10 mouse cellular contexts compared by ENCODE assay signal in the genomic region with DNA sequence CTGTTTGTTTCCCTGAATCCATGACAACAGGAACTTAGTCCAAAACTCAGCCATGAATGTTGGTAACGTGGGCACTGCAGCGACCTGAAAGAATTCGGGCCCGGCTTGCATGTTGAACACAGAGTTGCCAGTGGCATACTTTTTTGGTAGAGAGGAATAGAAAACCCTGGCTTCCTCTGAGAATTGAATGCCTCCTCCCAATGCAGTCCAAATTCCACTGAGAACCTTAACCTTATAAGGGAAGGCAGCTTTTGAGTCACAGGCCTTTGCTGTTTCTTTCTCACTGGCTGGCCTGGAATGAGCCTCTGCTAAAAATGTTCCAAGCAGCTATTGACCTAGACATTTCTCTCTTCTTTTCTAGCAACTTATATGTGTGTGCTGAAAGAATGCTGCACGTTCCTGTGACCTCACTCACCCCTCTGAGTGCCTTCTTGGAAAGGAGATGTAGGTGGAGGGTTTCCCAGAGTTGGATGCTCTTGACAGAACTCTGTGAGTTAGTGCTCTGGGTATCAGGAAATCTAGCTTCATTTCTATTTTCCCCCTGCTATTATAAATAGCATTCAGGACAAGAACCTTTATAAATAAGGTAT. TPM values are rescaled to one million over a fixed set of nuclear protein-coding genes. Genes with fewer than 3 reads are reported as not detected.
DNase-seq lines count a peak whose midpoint lies in the region; ATAC-seq and TF ChIP-seq lines count a peak whose summit lies in the region.
"Had no signal": no experiment of that assay in that cellular context is flagged by ENCODE, and none has a peak within 500 bp of the region (broad histone marks: within the 10 kb centered on the region; RNA-seq: fewer than 3 reads in every experiment).

No protein-coding gene starts in this region.

- H3K4me3 ChIP-seq in embryonic fibroblast, embryonic 13.5 days (ENCODE audit: insufficient read depth, low read length), result no peak overlapping the region
- no peak overlapping the region for H3K4me3 ChIP-seq in heart, embryonic 14.5 days (ENCODE audit: control insufficient read depth in 1 of 2, insufficient read depth in 1 of 2, low read depth in 1 of 2, low read length in 2 of 2)
- no peak overlapping the region for H3K4me3 ChIP-seq in stomach, embryonic 14.5 days (ENCODE audit: low read depth, low read length)
- H3K4me3 ChIP-seq: hindbrain, embryonic 15.5 days; limb, embryonic 13.5 days had no signal

- DNase-seq in kidney, postnatal 10 days, result peak; percentile 13
- no peak for DNase-seq in kidney, postnatal 4 days
- DNase-seq in cerebellum, adult 18-20 months, result no peak
- DNase-seq in embryo, embryonic 10 days (ENCODE audit: low spot score), result no peak
- DNase-seq: cerebellum, adult 9-11 months had no signal

- WGBS in heart, embryonic 14.5 days, result 32% methylated on average over 5 of the region's 5 CpGs
- 67% methylated on average over 5 of the region's 5 CpGs for WGBS in stomach, embryonic 14.5 days

- no peak for TF ChIP-seq CTCF in embryonic fibroblast, embryonic 13.5 days (IDR thresholded peaks at IDR 0.05; ENCODE audit: borderline replicate concordance, insufficient read depth, low read length)

- peaks cover 9% of the 10 kb centered on the region for H3K4me1 ChIP-seq in embryonic fibroblast, embryonic 13.5 days (ENCODE audit: control insufficient read depth, insufficient read depth, low read length)
- peaks cover 2 to 6% of the 10 kb centered on the region in 2 experiments; a peak in 2 of 4 replicates for H3K4me1 ChIP-seq in heart, embryonic 14.5 days (ENCODE audit: control insufficient read depth in 2 of 2, insufficient read depth in 2 of 2, low read length in 2 of 2)
- no peaks in the 10 kb centered on the region for H3K4me1 ChIP-seq in stomach, embryonic 14.5 days (ENCODE audit: control insufficient read depth, insufficient read depth, low read length)
- H3K4me1 ChIP-seq: hindbrain, embryonic 15.5 days; limb, embryonic 13.5 days had no signal

- H3K27ac ChIP-seq in embryonic fibroblast, embryonic 13.5 days (ENCODE audit: insufficient read depth, low read length), result peak overlapping the region; percentile 99
- H3K27ac ChIP-seq in heart, embryonic 14.5 days (replicated peaks in 1 of 2; ENCODE audit: control insufficient read depth in 1 of 2, insufficient read depth in 1 of 2, low read depth in 2 of 2, low read length in 2 of 2), result peak overlapping the region; percentile 11 to 50; a peak in 3 of 4 replicates
- H3K27ac ChIP-seq in stomach, embryonic 14.5 days (ENCODE audit: low read length), result peak overlapping the region; percentile 69
- H3K27ac ChIP-seq: hindbrain, embryonic 15.5 days; limb, embryonic 13.5 days had no signal

- no peak for ATAC-seq in heart, embryonic 14.5 days (ENCODE audit: insufficient number of reproducible peaks, insufficient read depth, low FRiP score, low read depth)
- ATAC-seq in stomach, embryonic 14.5 days (ENCODE audit: insufficient number of reproducible peaks, insufficient read depth, low FRiP score, low read depth), result no peak

- H3K9me3 ChIP-seq in heart, embryonic 14.5 days (ENCODE audit: control insufficient read depth, low read length), result no peaks in the 10 kb centered on the region
- H3K9me3 ChIP-seq in stomach, embryonic 14.5 days (ENCODE audit: control insufficient read depth, low read depth, low read length), result no peaks in the 10 kb centered on the region
- H3K9me3 ChIP-seq: hindbrain, embryonic 15.5 days; limb, embryonic 13.5 days had no signal

- TF ChIP-seq POLR2A in embryonic fibroblast, embryonic 13.5 days (IDR thresholded peaks at IDR 0.05; ENCODE audit: low read depth, low read length), result 0 out of 2 replicates have a peak, but pooled peaks have one; percentile 1

- H3K9ac ChIP-seq in heart, embryonic 14.5 days (ENCODE audit: low read length), result no peak overlapping the region
- no peak overlapping the region for H3K9ac ChIP-seq in stomach, embryonic 14.5 days (replicated peaks; ENCODE audit: low read depth, low read length)
- H3K9ac ChIP-seq: hindbrain, embryonic 15.5 days; limb, embryonic 13.5 days had no signal

- H3K27me3 ChIP-seq in heart, embryonic 14.5 days (ENCODE audit: control insufficient read depth, insufficient read depth, low read length), result no peaks in the 10 kb centered on the region
- no peaks in the 10 kb centered on the region for H3K27me3 ChIP-seq in stomach, embryonic 14.5 days (ENCODE audit: control insufficient read depth, insufficient read depth, low read length)
- H3K27me3 ChIP-seq: hindbrain, embryonic 15.5 days; limb, embryonic 13.5 days had no signal

- H3K36me3 ChIP-seq in heart, embryonic 14.5 days (ENCODE audit: control insufficient read depth, insufficient read depth, low read length), result no peaks in the 10 kb centered on the region
- H3K36me3 ChIP-seq in stomach, embryonic 14.5 days (ENCODE audit: control insufficient read depth, insufficient read depth, low read length), result no peaks in the 10 kb centered on the region
- H3K36me3 ChIP-seq: hindbrain, embryonic 15.5 days; limb, embryonic 13.5 days had no signal

- H3K4me2 ChIP-seq in heart, embryonic 14.5 days (ENCODE audit: low read length), result peak overlapping the region; percentile 1; the same call in 1 of the 2 replicates
- H3K4me2 ChIP-seq in stomach, embryonic 14.5 days (replicated peaks; ENCODE audit: low read depth, low read length), result no peak overlapping the region
- H3K4me2 ChIP-seq: hindbrain, embryonic 15.5 days; limb, embryonic 13.5 days had no signal

RNA-seq across cellular contexts. Expression of a gene that starts 10.3 kb away (rescaled TPM):
- polyA plus RNA-seq in embryonic fibroblast, embryonic 13.5 days (2011; ENCODE audit: insufficient read length, low read depth, missing spikeins), result 5,580 and 7,205 TPM in 2 replicates
- polyA plus RNA-seq in heart, embryonic 14.5 days (2014; fragmentation: Nextera tagmentation; extraction: Ambion mirVana), result 1,199 and 1,305 TPM in 2 replicates
- 2,393 and 2,414 TPM in 2 replicates for polyA plus RNA-seq in stomach, embryonic 14.5 days (2014; fragmentation: Nextera tagmentation; extraction: Ambion mirVana)

RNA-seq across cellular contexts. Expression of a gene that starts 24.8 kb away (rescaled TPM):
- 27.9 and 32.2 TPM in 2 replicates for polyA plus RNA-seq in embryonic fibroblast, embryonic 13.5 days (2011; ENCODE audit: insufficient read length, low read depth, missing spikeins)
- polyA plus RNA-seq in heart, embryonic 14.5 days (2014; fragmentation: Nextera tagmentation; extraction: Ambion mirVana), result 3.5 and 4.4 TPM in 2 replicates
- polyA plus RNA-seq in stomach, embryonic 14.5 days (2014; fragmentation: Nextera tagmentation; extraction: Ambion mirVana), result 2.4 and 3.1 TPM in 2 replicates

Comparison
In these comparisons a context has a peak if more than half of its experiments do, and no peak if none do; other contexts are left out.
1. H3K27ac ChIP-seq: peak in every context shown above with its lines; median percentile 99 in embryonic fibroblast, embryonic 13.5 days; 69 in stomach, embryonic 14.5 days; 30 in heart, embryonic 14.5 days.